Mouse (Mus musculus): ENCODE measurements around the gene Amigo2.

GRCm38 (mm10) chr15:97249322-97249721, 2.2 kb upstream of the Amigo2 start:
- TF ChIP-seq CTCF (conservative IDR thresholded peaks at IDR 0.05; ENCODE audit: low read length) = no peak
- no peak for TF ChIP-seq NANOG (IDR thresholded peaks at IDR 0.05; ENCODE audit: borderline replicate concordance, low read length)

Measured in E14TG2a.4 (cell line).